Mouse (Mus musculus): ENCODE data around the gene Fer1l4. TPM values are rescaled to one million over a fixed set of nuclear protein-coding genes. Genes with fewer than 3 reads are reported as not detected.

The Fer1l4 gene
- polyA plus RNA-seq (2017; shearing (Covaris generic)), result not detected

DNA sequence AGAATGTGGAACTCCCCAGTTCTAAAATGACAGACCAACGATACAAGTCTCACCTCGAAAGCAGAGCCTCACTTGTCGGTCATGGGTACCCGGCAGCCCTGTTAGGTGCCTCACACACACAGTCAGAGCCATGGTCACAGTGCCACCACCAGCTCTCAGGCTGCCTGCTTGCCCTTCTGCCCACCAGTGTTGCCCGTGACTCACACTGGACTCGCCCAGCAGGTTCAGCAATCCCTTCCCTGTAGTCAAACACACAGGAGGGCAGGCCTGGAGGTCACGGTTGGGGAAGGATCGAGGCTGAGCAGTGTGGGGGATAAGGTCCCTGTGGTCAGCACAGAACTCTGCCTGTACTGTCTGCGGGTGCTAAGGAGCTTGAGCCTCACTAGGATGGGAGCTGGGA, at the start of gene Fer1l4:
TSS of gene Fer1l4 (minus strand) at position 132 of the 400 bp plus-strand sequence.
- no peak for ATAC-seq

DNA sequence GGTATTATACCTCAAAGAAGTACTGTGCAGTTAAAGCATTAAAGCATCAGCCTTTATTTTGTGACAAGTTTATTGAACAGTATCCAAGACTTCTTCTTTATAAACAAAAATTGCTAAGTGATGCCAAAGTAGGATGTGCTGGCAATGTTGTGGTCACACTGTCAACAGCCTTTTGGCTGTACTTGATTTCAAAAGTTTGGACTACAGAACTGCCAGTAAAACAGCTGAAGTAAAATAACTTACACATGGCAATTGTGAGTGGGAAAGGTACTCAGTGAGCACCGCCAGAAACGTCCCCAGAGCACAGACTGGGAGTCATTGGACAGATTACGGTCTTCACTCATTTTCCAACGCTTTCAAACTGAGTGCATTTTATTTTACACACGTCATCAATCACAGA, 39.2 kb upstream of the Fer1l4 start:
- ATAC-seq, result no peak

DNA sequence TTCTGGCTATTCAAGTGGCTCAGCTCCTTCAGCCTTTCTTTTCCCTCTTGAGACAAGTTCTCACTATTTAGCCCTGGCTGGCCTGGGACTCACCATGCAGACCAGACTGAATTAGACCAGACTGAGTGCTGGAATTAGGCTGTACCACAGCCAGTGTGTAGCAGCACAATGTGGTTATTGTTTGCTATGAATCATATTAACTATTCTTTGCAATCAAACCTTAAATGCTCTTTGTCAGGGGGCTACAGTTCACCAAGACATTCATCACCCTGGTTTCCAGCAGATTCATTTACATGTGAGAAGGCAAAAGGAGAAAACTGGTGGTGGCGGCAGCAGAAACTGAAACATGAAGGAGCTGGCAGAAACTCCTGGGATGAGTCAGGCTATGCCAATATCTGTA, 37.1 kb upstream of the Fer1l4 start:
- ATAC-seq, result no peak

DNA sequence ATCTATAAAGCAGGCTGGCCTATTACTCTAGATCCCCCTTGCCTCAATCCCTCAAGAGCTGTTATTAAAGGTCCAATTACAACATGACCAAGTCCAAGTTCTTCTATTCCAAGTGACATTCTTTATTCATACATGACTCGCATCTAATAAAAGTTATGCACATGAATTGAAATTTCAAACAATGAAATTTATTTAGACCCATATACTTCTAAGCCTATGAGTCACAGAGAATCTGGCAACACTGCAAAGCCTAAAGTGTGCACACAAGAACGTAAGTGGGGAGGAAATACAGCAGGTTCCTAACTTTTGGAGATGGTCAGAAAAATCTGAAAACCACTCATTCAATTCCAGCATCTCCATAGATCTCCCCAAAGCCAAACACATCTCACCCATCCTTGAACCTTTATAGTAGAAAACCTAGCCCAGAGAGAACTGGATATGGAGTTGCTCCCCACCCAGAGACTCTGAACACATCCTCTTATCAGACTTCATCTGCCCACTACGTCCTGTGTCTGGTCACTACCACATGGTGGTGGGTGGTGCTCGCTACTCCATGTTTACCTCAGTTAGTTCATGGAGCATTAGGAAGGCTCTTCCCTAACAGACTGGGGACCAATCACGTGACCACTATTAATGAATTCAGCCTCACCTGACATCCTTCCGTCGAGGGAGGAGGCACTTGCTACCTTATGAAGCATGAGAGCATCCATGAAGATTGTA, 34.8 kb upstream of the Fer1l4 start:
- ATAC-seq, result no peak

DNA sequence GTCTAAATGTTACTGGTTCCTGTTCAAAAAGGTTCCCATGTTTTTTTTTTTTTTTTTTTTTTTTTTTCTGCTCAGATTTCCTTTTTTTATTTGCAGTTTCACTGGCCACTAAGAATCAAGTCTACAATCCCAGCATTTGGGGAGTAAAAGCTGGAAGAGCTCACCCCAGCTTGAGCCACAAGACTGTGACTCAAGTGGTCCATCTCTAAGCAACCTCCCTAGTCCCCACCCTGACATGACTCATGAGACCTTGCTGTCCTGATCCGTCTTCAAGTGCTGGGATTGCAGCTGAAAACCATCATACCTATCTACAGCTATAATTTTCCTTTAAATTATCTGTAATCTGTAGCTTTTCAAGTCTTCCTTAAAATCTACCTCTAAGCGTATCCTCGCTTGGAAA, 31.8 kb upstream of the Fer1l4 start:
- no peak for ATAC-seq

DNA sequence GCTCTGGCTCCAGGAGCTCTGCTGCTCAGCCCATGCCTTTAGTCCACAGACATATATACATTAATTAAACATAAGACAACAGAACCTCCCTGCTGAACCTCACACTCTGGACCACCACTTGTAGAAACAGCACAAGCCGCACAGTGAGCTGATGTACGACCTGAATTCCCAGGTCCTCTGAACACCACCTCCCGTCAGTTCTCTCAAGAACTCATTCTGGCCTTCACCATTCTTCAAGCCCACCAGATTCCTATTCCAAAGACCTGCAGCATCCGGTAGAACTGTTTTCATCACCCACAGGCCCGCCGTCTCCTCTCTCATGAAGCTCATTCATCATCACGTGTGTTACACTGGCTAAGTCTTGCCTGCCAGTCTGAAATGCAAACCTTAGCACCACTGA, 27.6 kb upstream of the Fer1l4 start:
- ATAC-seq, result no peak

DNA sequence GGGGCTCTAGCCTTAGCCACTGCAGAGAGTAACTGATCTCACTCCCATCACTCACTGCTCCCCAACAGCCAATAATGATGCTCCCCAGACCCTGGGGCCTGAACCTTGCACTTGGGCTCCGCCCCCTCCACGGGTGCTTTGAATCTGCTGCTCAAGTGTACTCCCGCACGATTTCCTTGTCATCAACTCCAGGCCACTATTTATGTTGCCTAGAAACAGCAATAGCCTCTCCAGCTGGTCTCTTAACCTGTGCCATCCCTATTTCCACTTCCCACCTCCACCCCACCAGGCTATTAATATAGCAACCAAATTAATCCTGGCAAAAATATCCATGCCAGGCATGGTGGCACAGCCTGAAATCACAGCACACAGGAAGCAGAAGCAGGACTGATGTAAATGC, 26.9 kb upstream of the Fer1l4 start:
- ATAC-seq, result no peak

DNA sequence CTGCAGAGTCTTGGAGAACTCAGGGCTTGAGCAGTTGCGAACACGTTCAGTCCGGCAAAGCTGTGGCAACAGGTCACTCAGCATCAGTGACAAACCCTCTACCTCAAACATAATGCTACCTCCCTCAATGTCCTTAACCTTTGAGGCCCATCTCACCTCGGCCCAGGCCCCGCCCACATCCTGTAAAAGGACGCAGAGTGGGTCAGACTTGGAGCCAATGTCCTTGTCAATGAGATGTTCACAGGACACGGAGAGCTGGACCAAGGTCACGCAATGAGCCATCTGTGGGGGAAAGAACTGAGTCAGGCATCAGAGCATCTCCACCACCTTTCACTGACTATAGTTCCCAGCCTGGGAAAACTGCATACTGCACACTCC, 26.4 kb upstream of the Fer1l4 start:
- ATAC-seq, result no peak

DNA sequence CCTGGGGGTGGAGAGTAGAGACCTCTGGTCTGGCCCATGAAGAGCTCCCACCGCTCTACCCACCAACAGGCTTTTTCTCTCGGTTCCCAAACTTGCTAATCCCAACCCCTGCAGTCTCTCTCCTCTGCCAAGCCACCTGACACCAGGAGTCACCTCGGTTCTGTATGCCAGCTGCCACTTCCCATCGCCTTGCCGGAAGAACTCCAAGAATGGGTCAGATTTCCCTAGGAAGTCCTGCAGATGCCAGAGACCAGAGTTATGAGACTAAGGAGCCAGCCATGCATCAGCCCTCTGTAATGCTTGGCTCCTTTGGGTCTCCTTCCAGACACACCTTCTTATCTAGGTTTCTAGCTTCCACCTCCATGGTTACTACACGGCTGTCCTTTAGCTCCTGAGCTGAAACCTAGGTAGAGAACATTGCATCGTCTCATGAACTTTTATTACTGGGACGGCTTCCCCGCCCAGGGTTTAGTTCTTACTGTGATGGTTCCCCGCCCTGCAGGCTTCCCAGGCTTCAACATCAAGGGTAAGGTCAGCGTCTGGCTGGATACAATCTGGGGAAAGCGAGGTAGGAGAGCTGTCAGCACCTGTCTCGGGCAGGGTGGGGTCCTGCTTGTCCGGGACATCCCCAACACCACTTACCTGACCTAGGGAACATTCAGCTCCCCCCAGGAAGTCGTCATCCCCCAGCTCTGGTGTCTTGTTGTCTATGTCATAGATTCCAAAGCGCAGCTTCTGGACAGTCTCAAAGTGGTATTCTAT, 25.9 kb upstream of the Fer1l4 start:
- no peak for ATAC-seq

DNA sequence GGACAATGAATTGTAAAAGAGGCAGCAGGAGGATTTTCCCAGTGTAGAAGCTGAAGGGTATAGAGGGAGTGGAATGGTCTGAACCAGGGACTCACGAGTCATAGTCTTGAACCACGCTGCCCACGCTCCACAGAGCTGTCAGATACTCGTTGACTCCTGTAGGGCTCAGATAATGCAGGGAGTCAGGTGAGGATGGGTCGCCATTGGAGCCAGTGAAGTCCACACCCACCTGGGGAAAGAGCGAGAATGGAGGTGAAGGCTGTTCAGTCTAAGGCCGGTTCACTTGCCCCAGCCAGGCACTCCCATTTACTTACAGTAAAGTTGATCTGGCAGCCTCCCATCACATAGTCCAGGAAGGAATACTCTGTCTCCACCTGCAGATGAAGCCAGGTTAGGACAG, 24.7 kb upstream of the Fer1l4 start:
- no peak for ATAC-seq

DNA sequence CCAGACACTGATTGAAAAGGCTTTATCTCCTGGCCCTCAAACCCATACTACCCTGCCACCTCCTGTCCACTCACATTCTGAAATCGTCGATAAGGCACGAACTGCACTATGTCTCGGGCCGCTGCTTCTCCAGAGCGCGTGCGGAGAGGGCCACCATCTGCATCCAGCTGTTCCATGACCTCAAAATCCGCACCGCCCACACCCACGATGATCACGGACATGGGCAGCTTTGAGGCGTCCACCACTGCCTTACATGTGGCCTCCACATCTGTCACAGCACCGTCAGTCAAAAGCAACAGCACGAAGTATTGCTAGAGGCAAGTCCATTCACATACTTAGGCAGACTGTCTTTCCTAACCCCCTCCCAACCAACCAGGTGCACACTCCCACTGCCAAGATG, 21.0 kb upstream of the Fer1l4 start:
- no peak for ATAC-seq

DNA sequence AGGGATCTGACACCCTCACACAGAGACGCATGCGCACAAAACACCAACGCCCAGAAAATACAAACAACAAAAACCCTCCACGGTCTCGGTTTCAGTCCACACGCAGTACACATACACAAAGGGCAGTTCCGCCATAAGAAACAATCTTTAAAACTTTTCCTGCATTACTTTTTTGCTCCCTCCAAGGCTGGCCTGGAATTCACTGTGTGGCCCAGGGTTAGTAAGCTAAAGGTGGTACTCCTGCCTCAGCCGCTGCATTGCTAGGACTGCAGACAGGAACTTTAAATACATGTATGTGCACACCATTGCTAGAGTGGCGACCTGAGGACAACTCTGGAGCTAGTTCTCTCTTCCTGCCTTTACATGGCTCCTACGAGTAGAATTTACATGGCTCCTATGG, 18.5 kb upstream of the Fer1l4 start:
- no peak for ATAC-seq

DNA sequence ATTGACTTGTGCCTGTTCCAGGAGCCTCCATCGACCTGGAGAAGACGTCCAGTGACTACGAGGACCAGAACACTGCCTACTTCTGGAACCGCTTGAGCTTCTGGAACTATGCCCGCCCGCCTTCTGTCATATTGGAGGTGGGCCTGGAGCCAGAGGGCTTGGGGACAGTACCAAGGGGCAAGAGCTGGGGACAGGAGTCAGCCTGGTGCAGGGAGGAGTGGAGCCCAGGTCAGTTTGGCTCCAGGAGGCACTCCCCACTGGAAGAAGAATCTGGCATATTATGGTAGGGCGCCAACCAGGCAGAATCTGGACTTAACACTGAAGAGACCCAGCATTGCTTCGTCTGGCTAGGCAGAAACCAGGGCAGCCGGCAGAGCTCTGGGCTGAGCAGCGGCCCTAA, 15.2 kb upstream of the Fer1l4 start:
- ATAC-seq, result no peak

DNA sequence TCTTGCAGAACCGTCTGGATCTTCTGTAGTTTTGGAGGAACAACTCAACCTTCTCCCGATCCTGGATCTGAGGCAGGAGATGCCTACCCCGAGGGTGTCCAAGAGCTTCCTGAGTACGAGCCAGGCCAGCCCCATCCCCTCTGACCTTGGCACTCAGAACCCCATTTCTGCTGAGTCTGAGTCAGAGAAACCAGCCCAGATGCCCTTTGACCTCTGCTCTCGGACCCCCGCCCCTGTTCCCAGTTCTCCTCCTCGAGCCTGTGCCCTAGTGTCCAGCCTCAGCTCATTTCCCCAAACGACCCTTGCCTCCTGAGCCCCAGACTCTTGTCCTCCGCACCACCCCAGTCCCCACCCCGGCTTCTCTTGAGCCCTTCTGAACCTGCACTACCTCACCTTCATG, 13.4 kb upstream of the Fer1l4 start:
- no peak for ATAC-seq

DNA sequence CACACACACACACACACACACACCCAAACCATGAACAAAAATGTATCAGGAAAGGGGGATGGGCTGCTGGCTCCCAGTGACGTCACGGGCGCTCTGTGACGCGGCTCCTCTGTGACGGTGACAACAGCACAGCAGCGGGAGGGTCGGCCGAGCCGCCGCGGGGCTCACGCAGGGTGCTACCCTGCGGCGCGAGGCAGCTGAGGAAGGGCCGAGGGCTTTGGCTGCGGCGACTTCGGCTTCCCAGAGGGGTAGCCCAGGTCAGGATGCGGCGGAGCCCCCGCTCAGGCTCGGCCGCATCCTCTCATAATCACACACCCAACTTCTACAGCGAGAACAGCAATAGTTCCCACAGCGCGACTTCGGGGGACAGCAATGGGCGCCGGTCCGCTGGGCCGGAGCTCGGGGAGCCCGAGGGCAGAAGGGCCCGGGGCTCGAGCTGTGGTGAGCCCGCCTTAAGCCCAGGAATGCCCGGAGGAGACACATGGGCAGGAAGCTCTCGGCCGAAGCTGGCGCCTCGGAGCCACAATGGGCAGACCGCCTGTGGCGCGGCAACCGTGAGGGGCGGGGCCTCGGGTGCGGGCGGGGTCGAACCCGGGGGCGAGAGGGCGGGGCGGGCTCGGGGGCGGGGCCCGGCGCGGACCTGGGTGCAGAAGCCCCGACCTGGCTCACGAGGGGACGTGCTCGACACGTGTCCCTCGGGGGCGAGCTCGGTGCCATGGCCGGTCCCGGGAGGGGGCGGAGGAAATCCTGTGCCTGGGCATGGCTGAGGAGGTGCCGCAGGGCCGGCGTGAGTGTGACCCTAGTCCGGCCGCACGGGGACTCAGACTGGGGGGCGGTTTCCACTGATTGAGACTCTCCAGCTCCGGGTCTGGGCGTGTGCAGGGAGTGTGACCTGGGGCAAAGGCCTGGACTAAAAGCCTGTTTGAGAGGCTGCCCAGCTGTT, 12.6 kb upstream of the Fer1l4 start, which contains the start of gene Spag4:
TSS of gene Spag4 (plus strand) at position 77 of the 943 bp plus-strand sequence.
- ATAC-seq, result peak; percentile 88

DNA sequence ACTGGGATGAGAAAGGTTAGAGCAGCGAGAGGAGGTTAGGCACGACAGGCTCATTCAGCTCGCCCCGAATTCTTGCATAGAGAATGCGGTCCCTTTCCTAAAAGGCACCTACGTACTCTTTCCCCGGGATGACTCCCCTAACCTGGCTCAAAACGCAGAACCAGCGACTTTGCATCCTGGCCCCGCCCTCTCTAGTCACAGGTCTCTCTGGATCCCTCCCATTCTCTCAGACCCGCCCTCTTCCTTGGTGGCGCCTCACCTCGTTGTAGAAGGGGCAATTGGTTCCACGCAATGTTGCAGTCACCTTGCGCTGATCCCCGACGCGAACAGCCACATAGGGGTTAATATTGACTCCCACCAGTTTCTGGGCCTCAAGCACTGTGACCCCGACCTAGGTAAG, 4.8 kb downstream of the Fer1l4 start:
- peak; percentile 61 for ATAC-seq

DNA sequence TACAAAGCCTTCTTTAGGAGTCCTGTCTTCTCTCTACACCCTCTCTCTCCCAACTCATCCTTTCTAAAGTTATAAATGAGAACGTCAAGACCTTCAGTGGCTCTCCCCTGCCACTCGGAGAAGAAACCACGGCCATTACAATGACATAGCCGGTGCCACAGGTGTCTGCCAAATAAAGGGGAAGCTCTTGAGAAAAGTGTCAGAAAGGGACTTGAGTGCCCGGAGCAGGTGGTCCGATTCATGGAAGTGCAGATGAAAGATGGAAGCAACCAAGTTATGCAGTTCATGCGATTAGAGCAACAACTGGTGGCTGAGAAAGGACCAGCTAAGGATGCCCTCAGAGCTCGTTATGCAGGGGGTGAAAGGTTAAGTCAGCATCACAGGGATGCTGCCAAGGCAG, 9.8 kb downstream of the Fer1l4 start:
- no peak for ATAC-seq

DNA sequence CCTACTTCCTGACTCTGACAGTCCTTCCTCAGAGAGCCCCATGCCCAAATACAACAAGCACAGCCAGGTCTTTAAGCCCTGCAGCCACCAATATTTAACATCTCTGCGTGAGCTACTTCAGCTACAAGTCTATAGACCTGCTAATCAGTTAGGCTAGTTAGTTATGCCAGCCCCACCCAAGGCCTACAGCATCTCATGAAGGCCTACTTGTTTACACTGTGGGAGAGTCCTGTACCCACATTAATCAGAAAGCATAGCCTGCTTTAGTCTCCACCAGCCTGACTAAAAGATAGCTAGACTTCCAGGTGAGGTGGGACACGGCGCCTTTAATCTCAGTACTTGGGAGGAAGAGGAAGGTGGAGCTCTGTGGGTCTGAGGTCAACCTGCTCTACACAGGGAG, 13.4 kb downstream of the Fer1l4 start:
- ATAC-seq, result no peak

DNA sequence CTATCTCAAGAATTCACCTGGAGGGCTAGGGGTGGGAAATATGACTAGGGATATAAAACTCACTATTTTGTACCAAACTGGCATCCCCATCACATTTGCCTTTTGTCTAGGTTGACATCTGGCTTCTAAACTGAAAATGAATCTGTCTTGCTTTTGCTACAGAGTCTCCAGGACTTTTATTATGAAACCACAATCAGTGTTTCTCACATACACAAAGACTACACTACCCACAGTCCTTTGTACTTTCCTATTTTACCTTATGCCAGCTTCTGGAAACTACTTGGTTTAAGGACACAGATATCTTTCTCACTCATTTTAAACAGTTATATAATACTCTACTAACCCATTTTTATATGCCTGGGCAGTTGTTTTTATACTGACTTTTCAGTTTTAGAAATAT, 27.3 kb downstream of the Fer1l4 start:
- ATAC-seq, result no peak

DNA sequence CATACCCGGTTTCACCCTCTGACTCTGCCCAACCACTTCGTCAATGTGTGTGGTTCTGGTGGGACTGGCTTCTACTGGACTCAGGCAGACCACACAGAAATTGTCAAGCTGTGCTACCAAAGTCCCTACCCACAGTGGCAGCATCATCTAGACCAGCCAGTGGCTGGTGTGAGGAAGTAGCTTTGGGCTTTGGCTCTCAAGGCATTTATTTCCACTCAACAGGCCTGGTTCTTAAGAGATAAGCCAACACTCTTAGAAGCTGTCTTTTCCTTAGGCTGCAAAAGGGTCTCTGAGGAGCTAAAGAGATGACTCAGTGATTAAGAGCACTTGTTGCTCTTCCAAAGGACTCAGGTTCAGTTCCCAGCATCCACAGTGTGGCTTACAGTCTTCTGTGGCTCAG, 31.0 kb downstream of the Fer1l4 start:
- no peak for ATAC-seq

DNA sequence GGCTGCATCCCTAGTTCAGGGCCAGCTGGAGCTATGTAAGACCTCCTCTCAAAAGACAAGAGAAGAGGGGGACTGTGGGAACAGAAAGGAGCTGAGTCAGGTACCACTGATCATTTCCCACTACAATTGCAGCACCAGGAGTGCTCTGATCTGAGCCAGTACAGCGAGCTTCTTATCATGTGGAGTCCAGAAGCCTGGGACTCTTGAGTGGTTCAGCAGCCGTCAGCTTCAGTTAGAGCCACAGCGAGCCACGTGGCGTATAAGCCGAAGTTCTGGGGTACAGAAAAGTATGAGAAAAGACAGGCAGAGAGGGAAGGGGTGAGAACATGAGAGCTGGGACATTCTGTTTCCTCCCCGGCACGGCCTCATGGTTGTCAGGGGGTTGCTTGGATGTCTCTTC, 31.5 kb downstream of the Fer1l4 start:
- no peak for ATAC-seq

DNA sequence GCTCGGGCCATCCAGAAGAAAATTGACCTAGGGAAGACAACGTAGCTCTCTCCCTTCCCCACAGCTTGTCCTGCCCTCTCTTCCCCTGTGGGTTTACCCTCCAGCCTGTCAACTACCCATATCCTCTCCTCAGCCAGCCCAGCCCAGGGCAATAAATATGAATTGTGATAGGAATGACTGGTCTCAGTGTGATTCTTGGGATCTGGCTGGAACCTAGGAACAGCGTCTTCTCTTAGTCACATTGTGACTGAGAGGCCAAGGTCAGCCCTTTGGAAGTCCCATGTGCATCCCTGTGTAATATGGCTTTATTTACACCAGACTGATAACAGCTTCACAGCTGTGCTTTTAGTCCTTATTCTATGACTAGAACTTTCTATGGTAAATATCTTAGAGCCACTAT, 34.6 kb downstream of the Fer1l4 start:
- no peak for ATAC-seq

DNA sequence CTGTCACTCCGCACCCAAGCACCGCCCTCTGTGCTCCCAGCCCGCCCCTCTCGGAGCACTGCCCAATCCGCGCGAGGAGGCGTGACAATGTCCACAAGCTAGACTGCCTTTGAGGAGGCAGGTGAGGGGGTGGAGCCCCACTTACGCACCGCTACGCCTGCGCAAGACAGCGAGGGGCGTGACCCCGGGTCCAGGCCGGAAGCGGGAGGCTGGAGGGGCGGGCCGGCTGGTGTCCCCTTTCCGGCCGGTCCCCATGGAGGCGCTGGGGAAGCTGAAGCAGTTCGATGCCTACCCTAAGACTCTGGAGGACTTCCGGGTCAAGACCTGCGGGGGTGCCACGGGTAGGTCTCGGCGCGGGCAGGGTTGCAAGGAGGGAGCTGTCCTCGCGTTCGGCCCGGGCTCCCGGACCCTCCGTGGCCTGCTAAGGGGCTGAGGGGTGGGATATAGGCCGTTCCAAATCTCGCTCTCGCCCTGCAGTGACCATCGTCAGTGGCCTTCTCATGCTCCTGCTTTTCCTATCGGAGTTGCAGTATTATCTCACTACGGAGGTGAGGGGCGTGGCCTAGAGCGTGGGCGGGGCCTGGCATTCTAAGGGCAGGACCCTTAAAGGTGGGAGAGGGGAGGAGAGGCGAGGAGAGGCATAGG, 44.7 kb downstream of the Fer1l4 start, which contains the start of the genes 6430550D23Rik and Ergic3:
TSS of gene 6430550D23Rik (minus strand) at position 90 of the 645 bp plus-strand sequence.
TSS of gene Ergic3 (plus strand) at position 158 of the 645 bp plus-strand sequence.
- peak; percentile 99 for ATAC-seq

Data from CD4-positive, CD25-positive, alpha-beta regulatory T cell, adult 4 months (primary cell).